Mouse (Mus musculus) MEL-GATA-1-ER (cell line): Measurements from ENCODE around the gene S100a11.
"Not testable (repeated sequence)": the region's sequence is repeated elsewhere in the genome, so short reads cannot be mapped to it uniquely, and the experiment has no call there.

ENCODE experiments used
- DNase-seq: peaks from one replicate; pipeline ENCODE4 v3.0.0-alpha.2; 2012; ENCODE audit warnings: low read depth; ENCODE audit errors: extremely low read depth

Gene S100a11

DNA sequence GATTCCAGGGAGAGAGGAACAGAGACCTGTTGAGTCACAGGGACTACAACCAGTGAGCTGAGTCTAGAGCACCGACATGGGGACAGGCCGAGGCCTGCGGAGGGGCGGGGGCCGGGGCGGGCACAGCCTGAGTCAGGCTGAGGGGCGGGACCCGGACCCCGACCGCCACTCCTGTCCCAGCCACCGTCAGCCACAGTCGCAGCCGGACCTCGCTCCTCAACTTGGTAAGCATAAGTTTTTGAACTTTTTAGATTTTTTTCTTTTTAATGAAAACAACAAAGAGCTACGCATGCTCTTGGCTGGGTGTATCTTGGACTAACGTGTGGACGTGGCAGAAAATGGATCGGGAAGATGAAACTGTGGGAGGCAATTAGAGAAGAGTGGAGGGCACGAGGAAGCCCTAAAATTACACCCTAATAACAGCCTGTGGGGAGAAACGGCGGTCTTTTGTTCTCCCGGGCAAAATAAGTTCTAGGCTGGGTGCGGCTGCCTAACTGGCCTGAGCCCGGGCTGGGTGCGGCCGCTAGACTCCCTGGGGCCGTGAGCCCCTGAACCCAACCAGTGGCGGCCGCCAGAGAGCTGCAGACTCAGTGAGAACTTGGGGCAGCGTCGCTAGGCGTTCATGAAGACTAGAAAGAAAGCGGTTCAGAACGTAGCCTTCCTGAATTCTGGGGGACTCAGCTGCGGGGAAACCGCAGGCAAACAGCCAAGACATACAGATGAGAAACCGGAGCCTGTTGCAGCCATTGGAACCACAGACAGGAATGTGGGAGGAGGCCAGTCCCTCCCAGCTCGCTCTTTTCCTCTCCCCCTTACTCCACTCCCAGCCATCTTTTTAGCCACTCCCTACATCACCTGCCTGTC, at the start of gene S100a11:
TSS of gene S100a11 (plus strand) at position 159 of the 864 bp plus-strand sequence.
- DNase-seq, result peak; percentile 51

DNA sequence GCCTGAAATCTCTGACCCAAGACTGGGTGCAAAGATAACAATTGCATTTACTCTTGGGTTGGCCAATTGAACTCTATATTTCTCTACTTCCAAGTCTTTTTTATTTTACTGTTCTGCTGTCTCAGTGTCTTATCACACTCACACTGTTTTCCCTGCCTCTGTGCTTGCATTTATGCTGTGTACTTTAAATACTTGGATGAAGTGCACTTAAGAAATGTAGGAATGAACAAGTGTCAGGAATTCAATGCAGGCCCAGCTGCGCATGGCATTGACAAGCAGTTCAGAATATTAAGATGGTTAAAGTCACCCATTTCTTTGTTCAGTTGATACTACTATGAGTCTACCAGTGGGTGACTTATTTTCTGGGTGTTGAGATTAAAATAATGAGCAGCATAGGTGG, 40.2 kb upstream of the S100a11 start:
- no peak for DNase-seq

DNA sequence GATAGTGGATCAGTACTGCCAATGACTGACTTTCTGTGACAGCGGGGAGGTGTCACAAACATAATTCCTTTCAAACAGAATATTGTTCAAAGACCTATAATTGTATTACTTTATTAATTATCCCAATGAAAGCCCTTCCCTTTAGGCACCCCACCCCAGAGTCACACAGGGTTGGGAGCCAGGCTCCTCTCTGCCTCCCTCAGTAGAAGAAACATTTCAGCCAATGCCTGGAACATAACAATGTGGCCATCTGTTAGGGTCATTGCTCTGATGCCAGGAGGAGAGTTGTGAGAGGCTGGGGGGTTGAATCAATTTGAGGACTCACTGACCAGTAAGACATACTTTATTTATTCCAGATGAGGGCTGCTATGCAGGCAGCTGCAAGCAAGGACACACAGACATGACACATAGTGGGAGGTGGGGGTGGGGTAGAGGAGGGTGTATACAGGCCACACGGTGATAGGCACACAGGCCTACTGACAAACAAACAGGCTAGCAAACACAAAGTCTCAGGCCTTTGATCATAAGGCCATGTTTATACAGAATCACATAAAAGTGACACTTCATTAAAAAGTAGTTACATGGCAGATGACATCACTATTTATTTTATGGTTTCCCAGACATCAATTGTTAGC, 38.2 kb upstream of the S100a11 start:
- DNase-seq, result no peak

DNA sequence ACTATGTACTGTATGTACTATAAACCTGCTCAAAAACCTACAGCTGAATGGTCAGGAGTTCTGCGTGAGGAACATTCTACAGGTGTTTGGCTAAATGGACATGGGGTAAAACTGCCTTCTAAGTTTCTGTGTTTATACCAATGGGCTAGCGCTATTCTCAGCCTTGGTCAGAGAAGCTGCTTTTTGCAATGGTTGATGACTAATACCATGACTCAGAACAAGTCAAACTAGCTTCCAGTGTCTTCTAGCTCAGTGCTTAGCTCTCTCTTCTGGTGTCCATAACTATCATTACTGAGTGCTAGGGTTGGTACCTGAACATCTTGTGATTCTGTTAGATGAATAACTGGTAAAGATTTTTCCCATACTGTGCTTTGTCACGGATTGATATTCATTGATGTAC, 34.7 kb upstream of the S100a11 start:
- no peak for DNase-seq

DNA sequence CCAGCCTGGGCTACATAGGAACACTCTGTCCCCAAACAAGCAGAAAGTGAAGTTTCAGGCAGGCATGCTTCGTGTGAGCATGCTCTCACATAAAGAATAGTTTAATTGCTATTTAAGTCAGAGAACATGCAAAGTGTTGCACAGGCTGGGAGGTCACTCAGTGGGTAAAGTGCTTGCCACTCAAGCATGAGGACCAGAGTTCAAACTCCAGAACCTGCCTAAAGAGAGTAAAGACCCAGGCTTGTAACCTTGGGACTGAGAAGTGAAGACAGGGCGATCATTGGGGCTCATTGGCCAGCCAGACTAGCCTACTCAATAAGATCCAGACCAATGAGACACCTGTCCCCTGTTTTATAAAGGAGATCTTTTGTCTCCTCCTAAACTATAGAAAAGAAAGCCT, 31.7 kb upstream of the S100a11 start:
- DNase-seq, result no peak

DNA sequence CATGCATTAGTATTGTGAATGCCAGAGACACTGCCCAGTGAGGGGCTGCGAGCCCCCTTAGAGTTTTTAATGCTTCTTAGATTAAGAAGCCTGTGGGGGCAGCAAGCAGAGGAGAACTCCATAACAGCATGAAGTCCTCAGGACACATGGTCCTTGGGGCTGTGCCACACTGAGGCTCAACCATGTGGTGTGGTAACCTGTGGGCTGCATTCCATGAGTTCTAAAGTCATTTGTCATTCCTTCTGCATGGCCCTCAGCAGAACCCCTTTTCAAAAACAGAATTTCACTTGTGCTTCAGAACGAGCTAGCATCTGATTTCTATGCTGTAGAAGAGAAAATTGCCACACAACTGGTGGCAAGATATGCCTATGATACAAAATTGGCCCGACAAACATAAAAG, 28.1 kb upstream of the S100a11 start:
- no peak for DNase-seq

DNA sequence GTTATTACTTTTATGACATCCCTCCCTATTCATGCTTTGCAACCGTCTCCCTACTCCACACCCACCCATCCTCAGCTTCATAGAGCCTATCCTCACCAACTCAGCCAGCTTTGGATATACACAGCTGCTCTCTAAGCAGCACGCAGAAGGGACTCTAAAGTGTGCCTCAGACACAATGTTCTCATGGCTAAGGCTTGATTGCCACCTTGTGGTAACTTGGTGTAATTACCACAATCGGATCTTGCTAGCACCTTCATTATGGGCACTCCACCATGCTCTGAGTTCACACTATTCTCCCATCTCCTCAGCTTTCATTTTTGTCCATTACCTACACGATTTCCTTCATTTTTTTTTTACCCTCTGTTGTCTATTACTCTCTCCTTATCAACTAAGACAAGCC, 26.3 kb upstream of the S100a11 start:
- peak; percentile 87 for DNase-seq

DNA sequence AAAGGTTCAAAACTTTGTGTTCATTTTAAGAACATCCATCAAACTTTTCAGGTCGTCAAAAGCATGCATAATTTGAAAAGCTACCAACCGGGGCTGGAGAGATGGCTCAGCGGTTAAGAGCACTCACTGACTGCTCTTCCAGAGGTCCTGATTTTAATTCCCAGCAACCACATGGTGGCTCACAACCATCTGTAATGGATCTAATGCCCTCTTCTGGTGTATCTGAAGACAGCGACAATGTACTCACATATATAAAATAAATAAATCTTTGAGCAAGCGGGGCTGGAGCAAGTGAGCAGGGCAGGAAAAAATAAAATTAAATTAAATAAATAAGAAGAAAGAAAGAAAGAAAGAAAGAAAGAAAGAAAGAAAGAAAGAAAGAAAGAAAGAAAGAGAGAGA, 25.5 kb upstream of the S100a11 start:
- DNase-seq, result not testable (repeated sequence)

DNA sequence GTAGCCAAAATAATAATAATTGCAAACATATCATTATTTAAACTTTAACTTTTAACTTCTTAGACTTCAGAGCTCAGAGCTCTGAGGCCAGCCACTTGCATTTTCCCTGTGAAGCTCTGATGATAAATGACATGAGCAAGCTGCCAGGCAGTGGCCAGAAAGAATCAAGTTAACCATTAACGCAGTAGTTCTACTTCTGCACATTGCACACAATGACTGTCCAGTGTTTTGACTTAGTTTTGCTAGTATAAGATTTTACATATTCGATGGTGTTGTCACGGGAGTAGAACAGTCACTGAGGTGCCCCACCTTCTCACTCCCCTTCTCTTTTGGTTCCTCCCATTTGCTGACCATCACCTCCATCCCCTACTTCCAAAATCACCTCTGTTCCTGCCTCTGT, 23.2 kb upstream of the S100a11 start:
- DNase-seq, result no peak

DNA sequence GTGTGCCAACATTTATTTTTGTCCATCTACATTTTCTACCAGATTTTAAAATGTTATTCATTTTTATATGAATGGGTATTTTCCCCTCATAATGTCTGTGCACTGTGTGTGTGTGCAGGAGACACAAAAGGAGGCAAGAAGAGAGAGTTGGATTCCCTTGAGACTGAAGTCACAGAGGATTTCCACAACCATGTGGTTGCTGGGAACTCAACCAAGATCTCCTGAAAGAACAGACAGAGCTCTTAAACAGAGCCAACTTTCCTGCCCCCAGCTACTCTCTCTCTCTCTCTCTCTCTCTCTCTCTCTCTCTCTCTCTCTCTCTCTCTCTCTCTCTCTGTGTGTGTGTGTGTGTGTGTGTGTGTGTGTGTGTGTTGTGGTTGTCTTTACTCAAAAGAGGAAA, 21.2 kb upstream of the S100a11 start:
- DNase-seq, result no peak

DNA sequence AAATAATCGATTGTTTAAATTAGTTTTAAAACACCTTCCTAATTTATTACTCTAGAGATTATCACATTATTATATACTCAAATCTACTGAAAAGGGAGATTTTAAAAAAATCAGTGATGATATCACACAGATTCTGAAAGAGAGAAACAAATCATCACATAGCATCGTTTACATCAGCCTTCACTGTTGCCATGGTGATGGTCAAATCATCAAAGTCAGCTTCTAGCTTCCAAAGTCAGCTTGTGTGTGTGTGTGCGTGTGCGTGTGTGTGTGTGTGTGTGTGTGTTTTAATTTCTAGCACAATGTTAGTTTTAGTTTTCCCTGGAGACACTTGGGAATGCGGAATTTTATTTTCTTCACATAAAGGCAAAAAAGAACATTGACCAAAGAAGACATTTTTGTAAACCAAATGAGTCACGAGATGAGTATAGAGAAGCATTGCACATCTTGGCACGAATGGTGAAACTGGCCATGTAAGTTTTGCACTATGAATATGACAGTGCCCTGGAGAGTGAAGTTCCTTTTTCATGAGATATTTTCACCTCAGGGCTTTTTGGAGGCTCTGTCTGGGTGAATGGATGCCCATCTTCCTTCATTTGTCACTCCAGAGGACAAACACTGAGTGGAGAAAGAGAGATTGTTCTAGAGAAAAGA, 15.6 kb upstream of the S100a11 start:
- no peak for DNase-seq

DNA sequence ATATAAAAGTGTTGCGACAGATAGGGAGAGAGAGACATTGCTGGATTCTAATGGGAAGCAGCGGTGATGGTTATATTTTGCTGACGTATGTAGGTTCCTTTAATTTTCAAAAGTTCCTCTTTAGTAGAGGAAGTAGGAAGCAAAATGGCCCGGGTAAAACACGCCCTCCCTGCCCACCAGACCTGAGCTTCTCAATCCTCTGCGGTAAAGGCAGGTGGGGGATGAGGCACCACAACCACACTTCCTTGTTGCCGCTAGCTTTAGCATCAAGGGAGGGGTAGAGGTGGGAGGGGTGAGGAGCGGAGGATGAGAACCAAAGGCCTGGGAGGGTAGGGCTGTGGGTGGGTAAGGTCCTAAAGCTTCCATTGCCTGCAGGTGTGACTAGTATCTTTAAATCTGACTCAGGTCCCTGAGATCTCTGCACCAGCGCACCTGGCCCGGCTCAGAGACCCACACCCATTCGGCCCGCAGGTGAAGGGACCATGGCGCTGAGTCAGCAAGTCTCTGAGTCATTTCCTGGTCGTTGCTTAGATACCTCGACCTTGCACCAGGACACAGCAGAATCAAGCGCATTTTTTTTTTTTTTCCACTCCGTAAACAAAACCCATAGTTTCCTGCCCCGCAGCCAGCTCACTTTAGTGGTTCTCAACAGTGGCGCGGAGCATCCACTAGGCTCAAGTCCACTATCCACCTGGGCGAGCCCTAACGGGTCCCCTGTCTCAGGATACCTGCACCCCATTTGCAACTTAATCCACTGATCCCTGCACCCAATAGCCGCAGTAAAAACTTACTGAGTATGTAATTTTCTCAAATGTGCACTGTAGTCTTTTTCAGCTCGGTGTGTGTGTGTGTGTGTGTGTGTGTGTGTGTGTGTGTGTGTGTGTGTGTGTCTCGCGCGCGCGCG, 14.1 kb upstream of the S100a11 start:
- DNase-seq, result peak; percentile 57

DNA sequence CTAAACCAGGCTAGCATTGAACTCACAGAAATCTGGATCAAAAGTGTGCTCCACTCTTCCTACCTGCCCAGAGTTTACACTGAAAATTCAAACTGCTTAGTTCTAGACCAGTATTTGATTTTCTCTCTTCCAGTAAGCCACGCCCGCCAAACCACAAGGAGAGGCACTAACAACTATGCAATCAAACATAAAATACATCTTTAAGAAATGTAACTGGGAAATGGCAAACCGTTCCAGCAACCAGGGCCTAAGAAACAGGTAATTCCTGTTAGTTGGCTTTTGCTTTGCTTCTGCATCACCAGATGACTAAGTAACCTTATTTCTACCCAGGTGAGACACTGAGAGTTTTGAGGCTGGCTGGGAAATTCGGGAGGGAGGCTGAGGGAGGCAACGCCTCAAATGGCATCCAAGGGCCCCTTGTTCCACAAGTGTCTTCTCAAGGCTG, 13.4 kb upstream of the S100a11 start:
- no peak for DNase-seq

DNA sequence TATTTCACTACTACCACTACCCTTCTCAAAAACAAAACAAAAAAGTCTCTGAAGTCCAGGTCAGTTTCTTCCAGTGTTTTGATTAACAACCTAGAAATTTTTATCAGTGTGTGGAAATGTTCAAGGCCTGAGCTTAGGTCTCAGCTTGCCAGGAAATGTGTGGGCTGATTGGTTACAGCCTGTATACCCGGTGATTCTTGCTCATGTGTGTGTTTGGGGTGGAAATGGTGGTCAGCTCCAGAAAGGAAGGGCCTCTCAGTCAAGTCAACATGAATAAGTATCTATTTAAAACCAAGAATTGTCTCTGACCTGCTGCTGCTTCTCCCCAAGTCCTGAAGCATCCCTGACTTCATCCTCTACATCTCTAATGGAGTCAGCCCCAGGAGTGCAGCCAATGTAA, 11.0 kb upstream of the S100a11 start:
- DNase-seq, result no peak

DNA sequence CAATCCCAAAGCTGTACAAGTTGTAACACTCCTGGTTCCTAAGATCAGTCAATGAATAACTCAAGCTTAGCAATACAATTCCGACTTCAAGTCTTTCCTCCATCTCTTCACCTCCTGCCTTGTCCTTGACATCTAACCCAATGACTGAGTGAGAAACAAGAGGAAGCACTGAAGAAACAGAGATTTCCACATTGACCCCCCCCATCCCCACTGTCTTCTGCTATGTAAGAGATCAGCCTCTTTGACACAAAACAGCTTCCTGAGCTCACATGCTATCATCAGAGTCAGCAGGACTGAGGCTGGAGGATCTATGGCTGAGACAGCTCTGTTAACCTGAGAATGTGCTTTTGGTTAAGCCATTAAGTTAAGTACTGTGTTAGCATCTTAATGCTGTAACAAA, 9.3 kb upstream of the S100a11 start:
- DNase-seq, result no peak

DNA sequence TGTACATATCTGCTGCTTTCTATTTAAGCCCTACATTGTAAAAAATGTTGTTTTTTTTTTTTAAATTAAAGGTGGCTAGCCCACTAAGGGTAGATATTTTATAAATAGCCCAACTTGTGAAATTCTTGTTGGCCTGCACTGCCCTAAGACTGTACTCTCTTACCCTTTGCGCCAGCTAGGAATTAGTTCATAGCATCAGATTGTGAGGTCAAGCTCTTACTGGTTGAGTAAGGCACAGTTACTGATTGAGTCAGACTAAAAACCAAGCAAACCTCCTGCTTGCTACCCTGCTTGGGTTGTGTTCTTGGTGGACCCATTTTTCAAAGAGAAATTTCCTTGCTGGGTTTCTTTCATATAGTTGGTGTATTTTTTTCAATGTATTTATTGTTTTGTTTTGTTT, 8.5 kb upstream of the S100a11 start:
- no peak for DNase-seq

DNA sequence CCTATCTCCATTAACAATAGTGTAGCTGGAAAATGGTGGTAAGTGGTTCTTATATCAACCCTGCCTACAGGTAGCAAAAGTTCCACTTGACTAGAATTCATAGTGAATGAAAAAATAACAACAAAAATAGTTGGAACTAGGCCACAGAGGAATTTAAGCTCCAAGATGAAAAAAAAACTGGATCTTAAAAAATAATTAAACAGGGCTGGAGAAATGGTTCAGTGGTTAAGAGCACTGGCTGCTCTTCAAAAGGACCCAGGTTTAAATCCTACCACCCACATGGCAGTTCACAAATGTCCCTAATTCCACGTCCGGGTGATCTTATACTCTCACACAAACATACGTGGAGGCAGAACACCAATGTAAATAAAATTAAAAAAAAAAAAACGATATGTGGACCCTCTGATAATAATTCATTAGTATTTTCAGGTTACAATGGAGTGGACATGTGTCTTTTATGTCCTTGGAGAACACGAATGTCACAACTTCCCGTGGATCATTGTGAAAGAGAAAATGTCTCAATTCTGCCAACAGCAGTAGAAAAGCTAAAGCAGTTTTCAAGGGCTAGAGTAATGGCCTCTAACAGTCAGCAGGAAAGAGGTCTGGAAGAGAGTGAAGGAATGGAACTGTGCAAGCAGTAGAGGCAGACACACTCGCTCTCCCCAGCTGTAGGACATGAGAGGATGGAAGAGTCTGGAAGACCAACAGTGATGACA, 7.7 kb upstream of the S100a11 start:
- no peak for DNase-seq

DNA sequence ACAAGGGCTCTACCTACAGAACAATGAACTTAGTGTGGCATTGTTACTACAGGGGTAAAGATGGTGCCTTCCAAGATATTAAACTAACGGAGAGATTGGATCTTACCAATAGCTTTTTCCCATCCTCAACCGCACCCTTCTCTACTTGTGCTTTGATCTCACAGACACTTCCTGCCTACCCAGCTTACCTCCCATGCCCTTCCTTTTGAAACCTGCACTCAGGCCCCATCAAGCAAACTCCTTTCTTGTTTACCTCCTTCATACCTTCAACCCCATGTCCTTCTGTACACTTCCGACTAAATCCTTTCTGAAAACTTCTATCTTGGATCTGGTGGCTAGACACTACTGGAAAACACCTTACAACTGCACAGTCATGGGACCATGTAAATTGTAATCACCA, 5.7 kb upstream of the S100a11 start:
- no peak for DNase-seq

DNA sequence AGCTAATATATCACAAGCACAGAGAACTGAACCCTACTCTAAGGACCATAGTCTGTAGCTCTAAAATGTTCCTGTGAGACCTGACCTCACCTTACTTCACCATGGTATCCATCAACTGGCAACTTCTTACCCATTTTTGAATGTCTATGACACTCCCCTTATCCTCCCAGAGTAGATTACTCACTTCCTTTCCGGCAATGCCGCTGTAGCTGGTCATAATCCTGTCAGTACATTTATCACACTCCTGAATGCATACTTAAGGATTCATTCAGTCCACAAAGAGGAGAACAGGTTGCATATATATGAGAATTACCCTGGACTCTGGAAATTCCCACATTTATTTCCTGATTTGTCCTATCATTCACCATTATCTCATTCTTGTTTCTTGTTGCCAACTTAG, 2.9 kb upstream of the S100a11 start:
- DNase-seq, result no peak

DNA sequence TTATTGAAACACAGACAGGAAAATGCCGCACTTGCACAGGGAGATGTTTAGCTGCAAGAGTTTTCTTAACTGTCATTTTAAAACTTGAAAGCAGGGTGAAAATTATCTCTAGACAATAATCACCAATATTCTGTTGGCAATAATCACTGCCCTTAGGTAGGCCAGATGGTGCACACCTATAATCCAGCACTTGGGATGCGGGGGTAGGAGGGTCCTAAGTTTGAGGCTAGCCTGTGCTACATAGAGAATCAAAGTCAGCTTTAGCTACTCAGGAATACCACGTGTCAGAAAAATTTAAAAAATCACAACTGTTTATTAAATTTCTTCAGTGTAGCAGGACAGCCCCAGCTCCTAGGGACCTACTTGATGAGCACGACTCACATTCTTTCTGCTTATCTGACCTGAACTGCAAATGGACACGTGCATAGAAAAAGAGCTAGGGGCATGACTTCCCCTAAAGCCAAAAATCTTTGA, 395 bp upstream of the S100a11 start:
- DNase-seq, result no peak
